Mouse (Mus musculus) hindbrain, embryonic 12.5 days (tissue): ENCODE results near the gene Tomm70a. TPM values are rescaled to one million over a fixed set of nuclear protein-coding genes. Genes with fewer than 3 reads are reported as not detected.

ENCODE experiments used
- ATAC-seq: fragments of 200-750 bp; cut with Nextera tagmentation; 2 replicates; pipeline ENCODE4 v1.8.0; 2017; ENCODE audit warnings: moderate TSS enrichment; ENCODE audit not compliant: low FRiP score
- H3K27ac ChIP-seq: fragments of 300-500 bp; sonication (generic); 2 replicates; pipeline ENCODE4 v1.5.1; 2016; ENCODE audit warnings: mild to moderate bottlenecking
- H3K27me3 ChIP-seq: fragments of 300-500 bp; sonication (generic); 2 replicates; pipeline ENCODE4 v1.6.1; 2016; ENCODE audit warnings: mild to moderate bottlenecking
- H3K36me3 ChIP-seq: fragments of 300-500 bp; sonication (generic); 2 replicates; pipeline ENCODE4 v1.6.1; 2016; ENCODE audit warnings: mild to moderate bottlenecking
- H3K4me1 ChIP-seq: fragments of 300-500 bp; sonication (generic); 2 replicates; pipeline ENCODE4 v1.6.1; 2016
- H3K4me2 ChIP-seq: fragments of 300-500 bp; sonication (generic); replicated peaks from 2 replicates; pipeline ENCODE4 v1.6.1; 2016; ENCODE audit warnings: mild to moderate bottlenecking
- H3K4me3 ChIP-seq: fragments of 300-500 bp; sonication (generic); 2 replicates; pipeline ENCODE4 v1.5.1; 2016; ENCODE audit warnings: mild to moderate bottlenecking
- H3K9ac ChIP-seq: fragments of 300-500 bp; sonication (generic); 2 replicates; pipeline ENCODE4 v1.6.1; 2016; ENCODE audit warnings: mild to moderate bottlenecking, moderate library complexity
- H3K9me3 ChIP-seq: fragments of 300-500 bp; sonication (generic); replicated peaks from 2 replicates; pipeline ENCODE4 v1.6.1; 2016; ENCODE audit warnings: mild to moderate bottlenecking
- WGBS: fragments of 180-500 bp; shearing (Covaris S2); methylation state at CpG from one replicate; pipeline ENCODE4 v1.1.7; 2016; 5-methylcytosine and 5-hydroxymethylcytosine counted together
- polyA plus RNA-seq: library from polyadenylated mRNA; unstranded; fragments of >200 nt; fragmentation: Nextera tagmentation; extraction: Ambion mirVana; gene quantifications from 2 replicates; pipeline ENCODE4 v1.2.1, GENCODE M21; 2016

Gene Tomm70a
- polyA plus RNA-seq, 1 experiment from 2014 or later: 63.9 TPM

DNA sequence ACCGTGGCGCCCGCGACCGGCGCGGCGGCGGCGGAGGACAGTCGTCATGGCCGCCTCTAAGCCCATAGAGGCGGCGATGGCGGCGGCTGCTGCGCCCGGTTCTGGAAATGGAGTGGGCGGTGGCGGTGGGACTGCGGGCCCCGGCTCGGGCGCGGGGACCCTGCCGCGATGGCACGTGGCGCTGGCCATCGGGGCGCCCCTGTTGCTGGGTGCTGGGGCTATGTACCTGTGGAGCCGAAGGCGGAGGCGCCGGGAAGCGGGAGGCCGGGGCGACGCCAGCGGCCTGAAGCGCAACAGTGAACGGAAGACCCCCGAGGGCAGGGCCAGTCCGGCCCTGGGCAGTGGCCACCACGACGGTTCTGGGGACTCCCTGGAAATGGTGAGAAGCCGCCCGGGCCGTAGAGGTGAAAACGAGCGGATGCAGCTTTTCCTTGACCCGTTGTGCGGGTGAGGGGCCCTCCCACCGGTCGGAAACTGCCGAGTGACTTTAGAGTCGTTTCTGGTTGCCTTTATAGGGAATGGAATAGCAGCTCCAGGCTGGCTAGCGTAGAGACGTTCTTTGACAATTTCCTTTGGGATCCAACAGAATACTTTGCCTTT, 413 bp downstream of the Tomm70a start:
- no peak; the same call in none of the 2 replicates for ATAC-seq
- H3K9ac ChIP-seq: peak overlapping the region; percentile 85
- H3K27ac ChIP-seq: peak overlapping the region; percentile 95
- peak overlapping the region; percentile 78 for H3K4me2 ChIP-seq
- H3K36me3 ChIP-seq: no peaks in the 10 kb centered on the region
- no peaks in the 10 kb centered on the region for H3K27me3 ChIP-seq
- H3K4me1 ChIP-seq: peaks cover 16% of the 10 kb centered on the region
- H3K4me3 ChIP-seq: peak overlapping the region; percentile 83
- H3K9me3 ChIP-seq: no peaks in the 10 kb centered on the region
- under 1% methylated on average over 58 of the region's 59 CpGs for WGBS

DNA sequence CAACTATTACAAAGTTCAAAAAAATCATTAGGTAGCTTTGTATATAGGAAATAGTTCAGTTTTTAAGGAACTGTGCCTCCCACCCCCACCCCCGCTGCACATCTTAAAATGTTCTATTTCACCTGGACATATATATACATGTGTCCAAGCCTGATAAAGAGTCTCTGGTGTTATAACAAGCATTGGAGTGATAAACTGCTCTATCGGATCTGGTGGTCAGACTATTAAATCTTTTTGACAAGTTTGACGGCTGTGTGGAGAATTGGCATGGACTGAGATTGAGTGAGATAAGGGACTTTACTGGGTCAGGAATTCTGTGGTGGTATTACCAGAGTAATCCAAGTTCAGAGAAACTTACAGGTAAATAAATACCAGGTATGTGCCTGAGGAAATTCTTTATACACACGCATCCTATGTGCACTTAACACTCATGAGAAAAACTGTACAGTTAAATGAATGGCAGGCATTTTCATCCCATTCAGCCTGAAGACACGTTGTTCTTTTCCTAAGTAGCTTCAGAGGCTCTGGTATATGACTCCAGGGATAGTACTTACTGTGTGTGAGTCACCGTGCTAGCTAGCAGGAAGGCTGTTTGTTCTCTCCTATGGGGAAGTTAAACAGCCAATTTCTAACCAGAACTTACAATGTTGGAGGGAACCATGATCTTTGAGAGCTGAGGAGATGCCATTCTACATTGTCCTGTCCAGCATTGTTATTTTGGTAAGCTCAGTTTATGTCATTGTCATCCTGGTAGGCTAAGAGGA, 1.4 kb downstream of the Tomm70a start:
- peak overlapping the region; percentile 83 for H3K4me3 ChIP-seq
- peaks cover 16% of the 10 kb centered on the region for H3K4me1 ChIP-seq
- no peaks in the 10 kb centered on the region for H3K9me3 ChIP-seq
- no peaks in the 10 kb centered on the region for H3K27me3 ChIP-seq
- H3K9ac ChIP-seq: peak overlapping the region; percentile 85
- no peak overlapping the region for H3K27ac ChIP-seq
- WGBS: 66% methylated on average over 6 of the region's 6 CpGs
- no peak for ATAC-seq
- H3K4me2 ChIP-seq: peak overlapping the region; percentile 78
- no peaks in the 10 kb centered on the region for H3K36me3 ChIP-seq

DNA sequence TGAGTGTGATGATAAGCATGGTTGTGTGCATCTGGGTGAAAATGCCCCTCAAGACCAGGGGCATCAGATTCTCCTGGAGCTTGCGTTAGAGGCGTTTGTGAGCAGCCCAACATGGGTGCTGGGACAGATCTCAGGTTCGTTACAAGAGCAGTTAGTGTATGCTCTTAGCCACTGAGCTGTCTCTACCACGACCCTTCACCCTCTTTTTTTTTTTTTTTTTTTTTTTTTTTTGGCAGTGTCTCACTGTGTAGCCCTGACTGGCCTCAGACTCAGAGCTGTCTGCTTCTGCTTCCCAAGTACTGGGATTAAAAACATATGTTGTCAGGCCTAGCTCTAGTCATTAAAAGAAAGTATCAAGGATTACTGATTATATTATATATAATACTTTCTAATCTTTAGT, 4.8 kb downstream of the Tomm70a start:
- 77% methylated on average over 4 of the region's 4 CpGs for WGBS
- no peaks in the 10 kb centered on the region for H3K36me3 ChIP-seq
- H3K9ac ChIP-seq: no peak overlapping the region
- peaks cover 21% of the 10 kb centered on the region for H3K4me1 ChIP-seq
- no peak overlapping the region for H3K27ac ChIP-seq
- no peak for ATAC-seq
- H3K4me3 ChIP-seq: no peak overlapping the region
- no peak overlapping the region for H3K4me2 ChIP-seq
- no peaks in the 10 kb centered on the region for H3K9me3 ChIP-seq
- no peaks in the 10 kb centered on the region for H3K27me3 ChIP-seq

DNA sequence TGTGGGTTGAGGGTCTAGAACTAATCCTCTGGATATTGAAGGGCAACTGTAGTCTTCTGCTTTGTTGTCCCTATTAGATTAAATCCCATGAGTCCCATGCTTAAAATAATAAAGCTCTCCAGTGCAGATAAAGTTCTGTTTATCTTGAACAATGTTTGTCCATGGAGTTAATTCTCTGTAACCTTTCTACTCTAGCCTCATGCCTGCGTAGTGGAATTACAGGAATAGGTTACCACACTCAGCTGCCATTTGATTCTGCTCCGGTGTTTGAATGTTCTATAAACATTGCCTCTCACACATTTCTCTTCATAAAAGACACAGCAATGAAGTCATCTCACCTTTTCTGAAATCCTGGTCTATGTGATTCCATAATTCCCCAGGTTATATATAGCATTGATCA, 6.3 kb downstream of the Tomm70a start:
- Histone ChIP-seq H3K36me3 (no peaks in the 10 kb centered on the region), H3K27ac (no peak overlapping the region), H3K4me2 (no peak overlapping the region), H3K4me3 (no peak overlapping the region), H3K9me3 (no peaks in the 10 kb centered on the region), H3K27me3 (no peaks in the 10 kb centered on the region), H3K4me1 (peaks cover 22% of the 10 kb centered on the region), H3K9ac (no peak overlapping the region)
- 80% methylated on average over 2 of the region's 2 CpGs for WGBS
- no peak for ATAC-seq

DNA sequence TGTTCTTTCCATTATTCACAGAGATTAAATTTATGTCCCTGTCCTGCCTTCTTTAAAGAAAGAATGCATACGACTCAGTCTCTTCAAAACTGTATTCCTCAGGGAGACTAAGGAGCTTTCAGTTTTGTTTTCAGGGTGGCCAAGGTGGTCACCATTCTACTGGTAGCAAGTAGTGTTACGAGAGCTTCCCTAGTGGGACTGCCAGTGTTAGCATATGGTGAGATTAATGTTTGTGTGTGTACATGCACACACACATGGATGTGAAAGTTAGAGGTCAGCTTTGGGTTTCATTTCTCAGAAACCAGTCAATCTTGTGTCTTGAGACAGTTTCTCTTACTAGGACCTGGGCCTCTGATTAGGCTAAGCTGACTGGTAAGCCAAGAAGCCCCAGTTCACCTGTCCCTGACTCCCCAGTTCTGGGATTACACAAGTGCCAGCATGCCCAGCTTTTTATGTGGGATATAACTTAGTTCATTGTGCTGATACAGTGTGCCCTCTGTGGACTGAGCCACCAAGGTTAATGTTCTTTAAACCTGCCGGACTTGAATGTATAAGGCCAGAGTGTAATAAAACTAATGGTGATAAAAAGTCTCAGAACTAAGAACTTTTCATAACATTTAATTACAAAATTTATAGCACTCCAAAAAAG, 9.4 kb downstream of the Tomm70a start:
- WGBS: 77% methylated on average over 3 of the region's 3 CpGs
- Histone ChIP-seq H3K9me3 (no peaks in the 10 kb centered on the region), H3K27me3 (no peaks in the 10 kb centered on the region), H3K4me1 (peaks cover 11% of the 10 kb centered on the region), H3K9ac (no peak overlapping the region), H3K4me2 (no peak overlapping the region), H3K27ac (no peak overlapping the region), H3K4me3 (no peak overlapping the region), H3K36me3 (peaks cover 11% of the 10 kb centered on the region)
- ATAC-seq: no peak

DNA sequence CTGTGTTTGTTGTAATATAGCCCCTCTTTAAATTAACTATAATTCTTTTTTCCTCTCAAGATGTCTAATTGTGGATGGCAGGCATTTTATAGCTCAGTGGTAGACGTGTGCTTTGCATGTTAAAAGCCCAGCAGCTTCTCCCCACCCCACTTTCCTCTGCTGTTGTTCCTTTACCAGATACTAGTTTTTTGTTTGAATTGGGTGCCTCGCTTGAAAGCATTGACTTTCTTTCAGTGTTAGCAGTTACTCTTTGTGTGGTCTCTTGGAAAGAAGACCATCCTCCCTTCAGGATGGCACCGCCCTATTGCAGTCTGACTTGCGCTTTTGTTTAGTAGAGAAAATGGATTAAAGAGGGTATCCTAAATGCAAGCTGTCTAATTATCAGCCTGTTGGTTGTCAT, 10.0 kb downstream of the Tomm70a start:
- WGBS: 48% methylated on average over 4 of the region's 4 CpGs
- no peak for ATAC-seq

DNA sequence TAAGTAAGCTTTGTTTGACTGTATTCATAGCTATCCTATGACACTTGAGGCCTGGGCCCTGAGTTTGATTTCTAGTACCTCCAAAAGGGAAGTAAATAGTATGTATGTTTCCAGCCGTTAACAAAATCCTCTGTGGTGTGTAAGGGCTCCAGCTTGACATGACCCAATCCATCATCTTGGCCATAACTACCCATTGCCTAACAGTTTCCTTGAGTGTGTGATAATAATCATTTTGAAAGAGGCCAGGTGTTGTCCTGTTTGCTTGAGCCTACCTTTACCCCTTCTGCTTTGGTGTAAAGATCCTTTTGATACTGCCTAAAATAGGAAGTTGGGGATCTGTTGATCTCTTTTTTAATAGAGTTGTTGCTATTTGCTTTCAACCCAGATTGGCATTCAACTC, 10.8 kb downstream of the Tomm70a start:
- H3K9ac ChIP-seq: no peak overlapping the region
- H3K9me3 ChIP-seq: no peaks in the 10 kb centered on the region
- no peak overlapping the region for H3K27ac ChIP-seq
- peaks cover 21% of the 10 kb centered on the region for H3K36me3 ChIP-seq
- 74% methylated on average over 1 of the region's 1 CpGs for WGBS
- H3K4me2 ChIP-seq: no peak overlapping the region
- H3K4me1 ChIP-seq: peaks cover 11% of the 10 kb centered on the region
- H3K4me3 ChIP-seq: no peak overlapping the region
- H3K27me3 ChIP-seq: no peaks in the 10 kb centered on the region
- ATAC-seq: no peak

More for the DNA sequence above, 10.0 kb downstream of the Tomm70a start:
- H3K4me3 ChIP-seq: no peak overlapping the region
- H3K27me3 ChIP-seq: no peaks in the 10 kb centered on the region
- H3K4me2 ChIP-seq: no peak overlapping the region
- H3K9me3 ChIP-seq: no peaks in the 10 kb centered on the region
- H3K4me1 ChIP-seq: peaks cover 11% of the 10 kb centered on the region
- no peak overlapping the region for H3K9ac ChIP-seq
- no peak overlapping the region for H3K27ac ChIP-seq
- H3K36me3 ChIP-seq: peaks cover 16% of the 10 kb centered on the region

DNA sequence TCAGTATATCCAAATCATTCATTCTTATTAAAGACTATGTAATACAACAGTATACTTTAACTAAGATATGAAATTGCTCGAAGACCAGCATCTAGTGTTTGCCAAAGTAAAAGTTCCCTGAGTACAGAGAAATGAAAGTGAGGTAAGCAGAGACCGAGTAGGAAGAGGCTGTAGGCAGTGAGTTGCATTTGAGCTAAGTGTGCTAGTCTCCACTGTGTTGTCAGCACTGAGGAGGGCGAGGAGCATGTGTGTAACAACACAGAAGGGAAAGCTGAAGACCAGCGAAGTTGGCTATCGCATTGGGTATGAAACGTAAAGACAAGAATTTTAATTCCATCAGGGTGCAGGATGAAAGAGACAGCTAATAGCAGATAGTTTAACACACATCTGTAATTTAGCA, 12.1 kb downstream of the Tomm70a start:
- Histone ChIP-seq H3K27ac (no peak overlapping the region), H3K9me3 (no peaks in the 10 kb centered on the region)
- no peak for ATAC-seq

DNA sequence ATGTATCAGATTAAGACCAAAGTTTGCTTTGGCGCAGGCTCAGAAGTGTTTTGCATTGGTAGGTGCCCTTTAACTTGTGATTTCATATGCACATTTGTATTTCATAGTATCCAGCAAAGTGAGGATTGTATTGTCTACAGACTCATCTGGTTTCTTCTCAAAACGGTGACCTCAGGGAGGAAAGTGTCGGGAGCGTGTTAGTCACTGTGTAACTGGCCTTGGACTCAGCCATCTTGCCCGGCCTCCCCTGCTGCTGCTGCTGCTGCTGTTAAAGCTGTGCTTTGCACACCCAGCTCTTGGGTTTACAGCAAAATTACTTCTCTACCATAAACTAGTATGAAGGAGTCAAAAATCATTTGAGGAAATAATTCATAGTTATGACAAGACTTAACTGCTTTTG, 23.2 kb downstream of the Tomm70a start:
- H3K9me3 ChIP-seq: no peaks in the 10 kb centered on the region
- H3K36me3 ChIP-seq: peaks cover 46% of the 10 kb centered on the region
- ATAC-seq: no peak
- H3K4me1 ChIP-seq: no peaks in the 10 kb centered on the region
- no peak overlapping the region for H3K9ac ChIP-seq
- no peak overlapping the region for H3K4me3 ChIP-seq
- H3K4me2 ChIP-seq: no peak overlapping the region
- 94% methylated on average over 5 of the region's 5 CpGs for WGBS
- no peak overlapping the region for H3K27ac ChIP-seq
- H3K27me3 ChIP-seq: no peaks in the 10 kb centered on the region

More for the DNA sequence above, 12.1 kb downstream of the Tomm70a start:
- Histone ChIP-seq H3K36me3 (peaks cover 24% of the 10 kb centered on the region), H3K4me1 (peaks cover 11% of the 10 kb centered on the region), H3K9ac (no peak overlapping the region), H3K4me2 (no peak overlapping the region), H3K4me3 (no peak overlapping the region), H3K27me3 (no peaks in the 10 kb centered on the region)
- WGBS: 95% methylated on average over 6 of the region's 6 CpGs

DNA sequence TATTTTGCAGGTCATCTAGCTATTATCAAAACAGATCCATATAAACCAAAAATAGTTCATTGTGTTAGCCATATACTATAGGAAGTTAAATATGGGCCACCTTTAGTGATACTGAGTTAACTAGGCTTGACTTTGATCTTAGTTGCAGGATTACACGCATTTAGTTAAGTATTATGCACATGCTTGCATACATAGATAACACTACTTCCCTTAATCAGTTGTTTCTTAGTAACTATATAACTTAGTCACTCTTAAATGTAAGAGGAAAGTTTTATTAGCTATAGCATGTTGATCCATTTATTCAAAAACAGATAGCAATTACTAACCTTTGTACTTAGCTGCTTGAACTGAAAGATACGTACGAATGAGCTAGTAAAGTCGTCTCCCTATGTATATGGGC, 29.9 kb downstream of the Tomm70a start:
- ATAC-seq: no peak
- WGBS: 93% methylated on average over 4 of the region's 4 CpGs
- Histone ChIP-seq H3K9me3 (no peaks in the 10 kb centered on the region), H3K4me3 (no peak overlapping the region), H3K4me2 (no peak overlapping the region), H3K36me3 (peaks cover 47% of the 10 kb centered on the region), H3K27ac (no peak overlapping the region), H3K4me1 (no peaks in the 10 kb centered on the region), H3K9ac (no peak overlapping the region), H3K27me3 (no peaks in the 10 kb centered on the region)

DNA sequence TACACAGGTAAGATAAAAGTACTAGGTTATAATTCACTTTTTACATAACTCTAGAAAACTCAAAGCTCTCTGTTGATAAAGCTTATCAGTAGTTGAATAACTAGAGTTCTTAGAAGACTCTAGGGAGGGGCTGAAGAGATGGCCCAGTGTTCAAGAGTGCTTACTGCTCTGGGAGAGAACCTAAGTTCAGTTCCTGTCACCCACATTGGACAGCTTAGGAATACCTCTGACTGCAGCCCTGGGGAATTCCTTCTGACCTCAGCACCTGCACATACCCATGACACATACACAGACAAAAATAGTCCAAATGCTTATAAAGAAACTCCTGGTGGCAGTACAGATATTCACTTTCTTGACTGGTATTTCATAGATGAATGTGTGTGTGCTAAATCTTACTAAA, 34.4 kb downstream of the Tomm70a start:
- H3K9me3 ChIP-seq: no peaks in the 10 kb centered on the region
- ATAC-seq: no peak
- no peaks in the 10 kb centered on the region for H3K27me3 ChIP-seq
- H3K4me3 ChIP-seq: no peak overlapping the region
- peaks cover 42% of the 10 kb centered on the region for H3K36me3 ChIP-seq
- H3K27ac ChIP-seq: no peak overlapping the region
- H3K9ac ChIP-seq: no peak overlapping the region
- no peaks in the 10 kb centered on the region for H3K4me1 ChIP-seq
- H3K4me2 ChIP-seq: no peak overlapping the region

DNA sequence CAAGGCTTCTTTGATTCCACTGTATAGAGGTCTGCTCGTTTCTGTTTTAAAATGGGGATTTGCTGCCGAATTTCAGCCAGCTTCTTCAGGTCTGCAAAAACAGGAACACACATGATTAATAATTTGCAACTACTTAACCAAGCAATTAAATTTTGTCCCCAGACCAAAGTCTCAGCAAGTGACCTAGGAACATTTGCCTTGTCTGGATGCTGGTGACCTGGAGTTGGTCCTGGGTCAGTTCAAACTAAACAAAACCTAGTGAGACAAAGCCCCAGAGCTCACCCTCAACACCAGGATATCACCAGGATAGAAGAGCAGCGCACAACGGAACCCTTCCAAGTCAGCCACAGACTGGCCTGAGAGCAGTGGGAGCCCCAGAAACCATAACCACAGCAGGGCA, 35.6 kb downstream of the Tomm70a start:
- H3K27me3 ChIP-seq: no peaks in the 10 kb centered on the region
- peaks cover 38% of the 10 kb centered on the region for H3K36me3 ChIP-seq
- H3K4me1 ChIP-seq: no peaks in the 10 kb centered on the region
- ATAC-seq: no peak
- H3K9ac ChIP-seq: no peak overlapping the region
- no peak overlapping the region for H3K4me2 ChIP-seq
- no peaks in the 10 kb centered on the region for H3K9me3 ChIP-seq
- no peak overlapping the region for H3K27ac ChIP-seq
- H3K4me3 ChIP-seq: no peak overlapping the region
- 85% methylated on average over 4 of the region's 4 CpGs for WGBS
